Mouse (Mus musculus): ENCODE results near the gene Yipf1. TPM values are rescaled to one million over a fixed set of nuclear protein-coding genes. Genes with fewer than 3 reads are reported as not detected.

The Yipf1 gene
- polyA plus RNA-seq, 1 experiment from 2014 or later = 51.8 TPM

DNA sequence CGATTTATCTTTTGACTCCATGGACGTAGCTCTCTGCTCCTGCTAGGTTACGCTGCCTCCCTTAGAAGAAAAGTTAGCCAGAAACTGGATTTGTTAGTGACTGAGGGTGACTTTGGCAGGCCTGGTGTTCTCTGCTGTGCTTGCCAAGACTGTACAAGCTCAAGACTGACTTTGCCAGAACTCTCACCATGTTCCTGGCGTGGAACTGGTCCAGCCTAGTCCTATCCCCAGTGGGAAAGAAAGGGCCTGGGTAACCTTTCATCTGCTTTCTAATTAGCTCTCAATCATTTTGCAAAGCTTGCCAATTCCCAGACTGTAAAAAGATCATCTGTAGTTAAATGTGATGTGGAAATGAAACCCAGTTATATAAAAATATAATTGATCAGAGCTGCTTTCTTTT, 72.9 kb downstream of the Yipf1 start:
- Histone ChIP-seq H3K4me2 (ENCODE audit: low read depth, low read length) (no peak overlapping the region), H3K27me3 (ENCODE audit: control insufficient read depth, insufficient read depth, low read length) (no peaks in the 10 kb centered on the region), H3K27ac (replicated peaks; ENCODE audit: low read depth, low read length) (no peak overlapping the region), H3K36me3 (replicated peaks; ENCODE audit: control insufficient read depth, insufficient read depth, low read depth, low read length) (peaks cover 13% of the 10 kb centered on the region), H3K9ac (replicated peaks; ENCODE audit: low read length) (no peak overlapping the region), H3K4me1 (ENCODE audit: control insufficient read depth, insufficient read depth, low read length) (no peaks in the 10 kb centered on the region), H3K4me3 (ENCODE audit: low read depth, low read length) (no peak overlapping the region), H3K9me3 (replicated peaks; ENCODE audit: control insufficient read depth, low read length) (no peaks in the 10 kb centered on the region)
- WGBS = 92% methylated on average over 4 of the region's 4 CpGs
- no peak for ATAC-seq (replicated peaks; ENCODE audit: insufficient number of reproducible peaks, low FRiP score, low TSS enrichment, low read depth)
- no peak for DNase-seq (ENCODE audit: low spot score)

GRCm38 (mm10) chr4:107387465-107387864, 73.3 kb downstream of the Yipf1 start:
- H3K27me3 ChIP-seq (ENCODE audit: control insufficient read depth, insufficient read depth, low read length) = no peaks in the 10 kb centered on the region
- H3K4me2 ChIP-seq (ENCODE audit: low read depth, low read length) = no peak overlapping the region
- H3K4me3 ChIP-seq (ENCODE audit: low read depth, low read length) = no peak overlapping the region
- DNase-seq (ENCODE audit: low spot score) (no peak), ATAC-seq (replicated peaks; ENCODE audit: insufficient number of reproducible peaks, low FRiP score, low TSS enrichment, low read depth) (no peak)
- H3K36me3 ChIP-seq (replicated peaks; ENCODE audit: control insufficient read depth, insufficient read depth, low read depth, low read length) = peaks cover 13% of the 10 kb centered on the region
- 92% methylated on average over 8 of the region's 8 CpGs for WGBS
- H3K27ac ChIP-seq (replicated peaks; ENCODE audit: low read depth, low read length) = no peak overlapping the region
- H3K4me1 ChIP-seq (ENCODE audit: control insufficient read depth, insufficient read depth, low read length) = no peaks in the 10 kb centered on the region
- no peaks in the 10 kb centered on the region for H3K9me3 ChIP-seq (replicated peaks; ENCODE audit: control insufficient read depth, low read length)
- H3K9ac ChIP-seq (replicated peaks; ENCODE audit: low read length) = no peak overlapping the region

- no peak for ATAC-seq (replicated peaks; ENCODE audit: insufficient number of reproducible peaks, low FRiP score, low TSS enrichment, low read depth)
- Histone ChIP-seq H3K27me3 (ENCODE audit: control insufficient read depth, insufficient read depth, low read length) (no peaks in the 10 kb centered on the region), H3K4me1 (ENCODE audit: control insufficient read depth, insufficient read depth, low read length) (no peaks in the 10 kb centered on the region), H3K4me2 (ENCODE audit: low read depth, low read length) (no peak overlapping the region), H3K27ac (replicated peaks; ENCODE audit: low read depth, low read length) (no peak overlapping the region), H3K36me3 (replicated peaks; ENCODE audit: control insufficient read depth, insufficient read depth, low read depth, low read length) (peaks cover 16% of the 10 kb centered on the region), H3K9ac (replicated peaks; ENCODE audit: low read length) (no peak overlapping the region), H3K4me3 (ENCODE audit: low read depth, low read length) (no peak overlapping the region), H3K9me3 (replicated peaks; ENCODE audit: control insufficient read depth, low read length) (no peaks in the 10 kb centered on the region)
- DNase-seq (ENCODE audit: low spot score) = no peak
- WGBS = 94% methylated on average over 2 of the region's 2 CpGs
Measured at GRCm38 (mm10) chr4:107388291-107388690, 74.1 kb downstream of the Yipf1 start.

DNA sequence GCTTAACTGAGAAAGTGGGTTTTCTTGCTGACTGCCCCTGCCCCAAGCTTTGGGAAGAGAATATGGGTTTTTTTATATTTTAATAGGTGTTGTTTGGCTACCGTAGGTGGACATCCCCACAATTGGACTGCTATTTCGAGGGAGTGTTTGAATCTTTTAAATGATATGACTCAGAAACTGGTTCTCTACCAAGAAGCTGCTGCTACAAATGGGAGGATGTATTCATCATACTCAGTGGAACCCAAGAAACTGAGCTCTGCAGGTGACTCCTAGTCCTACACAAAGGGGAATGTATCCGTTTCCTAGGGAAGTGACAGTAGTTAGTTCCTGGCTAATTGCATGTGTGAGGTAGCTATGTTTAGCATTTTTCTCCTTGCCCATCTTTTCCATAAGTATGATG, 75.2 kb downstream of the Yipf1 start:
- Histone ChIP-seq H3K27me3 (ENCODE audit: control insufficient read depth, insufficient read depth, low read length) (no peaks in the 10 kb centered on the region), H3K4me1 (ENCODE audit: control insufficient read depth, insufficient read depth, low read length) (no peaks in the 10 kb centered on the region), H3K9ac (replicated peaks; ENCODE audit: low read length) (no peak overlapping the region), H3K27ac (replicated peaks; ENCODE audit: low read depth, low read length) (no peak overlapping the region), H3K36me3 (replicated peaks; ENCODE audit: control insufficient read depth, insufficient read depth, low read depth, low read length) (peaks cover 16% of the 10 kb centered on the region), H3K4me2 (ENCODE audit: low read depth, low read length) (no peak overlapping the region), H3K9me3 (replicated peaks; ENCODE audit: control insufficient read depth, low read length) (no peaks in the 10 kb centered on the region), H3K4me3 (ENCODE audit: low read depth, low read length) (no peak overlapping the region)
- no peak for ATAC-seq (replicated peaks; ENCODE audit: insufficient number of reproducible peaks, low FRiP score, low TSS enrichment, low read depth)
- WGBS = 95% methylated on average over 3 of the region's 3 CpGs
- no peak for DNase-seq (ENCODE audit: low spot score)

GRCm38 (mm10) chr4:107393771-107394170, 79.6 kb downstream of the Yipf1 start:
- ATAC-seq (replicated peaks; ENCODE audit: insufficient number of reproducible peaks, low FRiP score, low TSS enrichment, low read depth) = no peak
- Histone ChIP-seq H3K4me1 (ENCODE audit: control insufficient read depth, insufficient read depth, low read length) (no peaks in the 10 kb centered on the region), H3K27me3 (ENCODE audit: control insufficient read depth, insufficient read depth, low read length) (no peaks in the 10 kb centered on the region), H3K36me3 (replicated peaks; ENCODE audit: control insufficient read depth, insufficient read depth, low read depth, low read length) (peaks cover 7% of the 10 kb centered on the region; the same call in 1 of the 2 replicates), H3K9ac (replicated peaks; ENCODE audit: low read length) (no peak overlapping the region), H3K27ac (replicated peaks; ENCODE audit: low read depth, low read length) (no peak overlapping the region), H3K4me2 (ENCODE audit: low read depth, low read length) (no peak overlapping the region), H3K9me3 (replicated peaks; ENCODE audit: control insufficient read depth, low read length) (no peaks in the 10 kb centered on the region), H3K4me3 (ENCODE audit: low read depth, low read length) (no peak overlapping the region)
- WGBS = 92% methylated on average over 2 of the region's 2 CpGs
- no peak for DNase-seq (ENCODE audit: low spot score)

Other genes starting within 250 kb of the Yipf1 start
- 120 and 122 TPM in 2 replicates for gene Mrpl37, start 247.5 kb upstream of the Yipf1 start, polyA plus RNA-seq (2014; fragmentation: Nextera tagmentation; extraction: Ambion mirVana)
- gene Cyb5rl, start 247.4 kb upstream of the Yipf1 start, polyA plus RNA-seq (2014; fragmentation: Nextera tagmentation; extraction: Ambion mirVana) = 5.5 and 5.6 TPM in 2 replicates
- not detected in 2 replicates for gene Cdcp2, start 217.5 kb upstream of the Yipf1 start, polyA plus RNA-seq (2014; fragmentation: Nextera tagmentation; extraction: Ambion mirVana)
- 370 and 373 TPM in 2 replicates for gene Tmem59, start 136.0 kb upstream of the Yipf1 start, polyA plus RNA-seq (2014; fragmentation: Nextera tagmentation; extraction: Ambion mirVana)
- 24.6 and 29.8 TPM in 2 replicates for gene Tceanc2, start 135.2 kb upstream of the Yipf1 start, polyA plus RNA-seq (2014; fragmentation: Nextera tagmentation; extraction: Ambion mirVana)
- gene Ldlrad1, start 105.2 kb upstream of the Yipf1 start, polyA plus RNA-seq (2014; fragmentation: Nextera tagmentation; extraction: Ambion mirVana) = not detected in 2 replicates
- gene Lrrc42, start 60.8 kb upstream of the Yipf1 start, polyA plus RNA-seq (2014; fragmentation: Nextera tagmentation; extraction: Ambion mirVana) = 101 and 105 TPM in 2 replicates
- 27.5 and 37.7 TPM in 2 replicates for gene Hspb11, start 60.8 kb upstream of the Yipf1 start, polyA plus RNA-seq (2014; fragmentation: Nextera tagmentation; extraction: Ambion mirVana)
- not detected in 2 replicates for gene Dio1, start 7.2 kb upstream of the Yipf1 start, polyA plus RNA-seq (2014; fragmentation: Nextera tagmentation; extraction: Ambion mirVana)
- 56.0 and 61.7 TPM in 2 replicates for gene Ndc1, start 53.4 kb downstream of the Yipf1 start, polyA plus RNA-seq (2014; fragmentation: Nextera tagmentation; extraction: Ambion mirVana)
- 7.7 and 8.4 TPM in 2 replicates for gene Glis1, start 120.2 kb downstream of the Yipf1 start, polyA plus RNA-seq (2014; fragmentation: Nextera tagmentation; extraction: Ambion mirVana)

Measured in embryonic facial prominence, embryonic 11.5 days (tissue).